Mouse (Mus musculus): ENCODE results near the gene Mns1. TPM values are rescaled to one million over a fixed set of nuclear protein-coding genes. Genes with fewer than 3 reads are reported as not detected.
A peak's percentile ranks its signal among the peaks of the same experiment; 100 is the strongest.
"Not testable (repeated sequence)": the region's sequence is repeated elsewhere in the genome, so short reads cannot be mapped to it uniquely, and the experiment has no call there.

Mns1 gene
- polyA plus RNA-seq (2015; fragmentation: Nextera tagmentation; extraction: Ambion mirVana) = 25.0 and 30.1 TPM in 2 replicates

- WGBS = 2% methylated on average over 43 of the region's 43 CpGs
- peak; percentile 98 for ATAC-seq (ENCODE audit: low FRiP score, low read depth)
- Histone ChIP-seq H3K4me1 (peaks cover 13% of the 10 kb centered on the region), H3K9ac (peak within 1 kb of the TSS; percentile 71), H3K36me3 (no peaks in the 10 kb centered on the region; the same call in 1 of the 2 replicates), H3K27ac (no peak within 1 kb of the TSS), H3K9me3 (no peaks in the 10 kb centered on the region), H3K4me3 (peak within 1 kb of the TSS; percentile 60), H3K27me3 (no peaks in the 10 kb centered on the region), H3K4me2 (replicated peaks) (peak within 1 kb of the TSS; percentile 83)
These were observed at the start of gene Mns1 for GRCm38 (mm10) chr9:72437822-72438701. Mns1 (plus strand) TSS chr9:72438011.

DNA sequence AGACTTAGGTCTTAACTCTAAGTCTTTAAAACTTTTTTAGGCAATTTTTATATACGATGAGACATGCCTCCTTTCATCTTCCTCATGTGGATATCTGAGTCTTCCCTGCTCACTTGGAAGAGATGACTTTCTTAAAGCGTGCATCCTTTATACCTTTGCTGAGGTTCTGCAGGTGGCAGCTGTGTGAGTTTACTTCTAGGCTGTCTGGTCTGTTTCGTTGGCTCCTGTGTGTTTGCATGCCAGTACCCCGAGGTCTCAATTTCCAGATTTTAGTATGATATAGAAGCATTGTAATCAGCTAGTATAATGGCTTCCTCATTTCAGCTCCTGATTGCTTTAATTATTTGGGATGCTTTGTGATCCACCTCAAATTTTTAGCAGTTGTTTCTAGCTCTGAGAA, 48.9 kb upstream of the Mns1 start:
- no peaks in the 10 kb centered on the region for H3K36me3 ChIP-seq
- no peaks in the 10 kb centered on the region for H3K27me3 ChIP-seq
- H3K4me3 ChIP-seq = no peak overlapping the region
- no peak overlapping the region for H3K4me2 ChIP-seq (replicated peaks)
- H3K9me3 ChIP-seq = no peaks in the 10 kb centered on the region
- H3K27ac ChIP-seq = no peak overlapping the region
- WGBS = 89% methylated on average over 4 of the region's 4 CpGs
- H3K4me1 ChIP-seq = peaks cover 16% of the 10 kb centered on the region
- no peak for ATAC-seq (ENCODE audit: low FRiP score, low read depth)
- H3K9ac ChIP-seq = no peak overlapping the region

DNA sequence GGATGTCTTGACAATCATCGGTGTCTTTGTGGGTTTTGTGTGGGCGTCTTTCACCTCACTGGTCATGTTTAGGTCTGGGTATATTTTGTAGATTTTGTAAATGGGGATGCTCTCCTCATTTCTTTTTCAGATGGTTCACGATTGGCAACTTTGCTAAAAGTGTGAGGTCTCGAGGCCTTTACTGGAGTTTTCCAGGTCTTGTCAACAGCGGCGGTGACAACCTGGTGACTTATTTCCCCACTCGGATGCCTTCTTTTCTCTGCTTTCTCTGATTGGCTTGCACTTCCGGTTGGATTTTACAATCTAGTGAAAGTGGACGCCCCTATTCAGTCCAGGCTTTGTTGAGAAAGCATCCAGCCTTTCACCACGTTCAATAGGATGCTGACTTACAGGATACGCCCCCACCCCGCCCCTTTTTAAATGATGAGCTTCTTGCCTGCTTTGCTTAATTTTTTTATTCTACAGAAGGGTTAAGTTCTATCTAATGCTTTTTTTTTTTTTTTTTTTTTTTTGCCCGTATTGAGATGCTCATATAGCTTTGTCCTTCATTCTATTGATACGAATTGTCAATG, 48.3 kb upstream of the Mns1 start:
- H3K4me3 ChIP-seq = no peak overlapping the region
- 77% methylated on average over 14 of the region's 14 CpGs for WGBS
- H3K9me3 ChIP-seq = no peaks in the 10 kb centered on the region
- H3K4me1 ChIP-seq = peaks cover 16% of the 10 kb centered on the region
- ATAC-seq (ENCODE audit: low FRiP score, low read depth) = no peak
- no peaks in the 10 kb centered on the region for H3K36me3 ChIP-seq
- H3K27me3 ChIP-seq = no peaks in the 10 kb centered on the region
- no peak overlapping the region for H3K27ac ChIP-seq
- no peak overlapping the region for H3K4me2 ChIP-seq (replicated peaks)
- H3K9ac ChIP-seq = no peak overlapping the region

- Histone ChIP-seq H3K36me3 (no peaks in the 10 kb centered on the region), H3K9me3 (no peaks in the 10 kb centered on the region), H3K27me3 (no peaks in the 10 kb centered on the region), H3K4me3 (no peak overlapping the region), H3K4me1 (peaks cover 16% of the 10 kb centered on the region), H3K4me2 (replicated peaks) (no peak overlapping the region), H3K9ac (no peak overlapping the region), H3K27ac (no peak overlapping the region)
- WGBS = 83% methylated on average over 12 of the region's 12 CpGs
- no peak for ATAC-seq (ENCODE audit: low FRiP score, low read depth)
These were observed 47.3 kb upstream of the Mns1 start for GRCm38 (mm10) chr9:72390321-72391077.

DNA sequence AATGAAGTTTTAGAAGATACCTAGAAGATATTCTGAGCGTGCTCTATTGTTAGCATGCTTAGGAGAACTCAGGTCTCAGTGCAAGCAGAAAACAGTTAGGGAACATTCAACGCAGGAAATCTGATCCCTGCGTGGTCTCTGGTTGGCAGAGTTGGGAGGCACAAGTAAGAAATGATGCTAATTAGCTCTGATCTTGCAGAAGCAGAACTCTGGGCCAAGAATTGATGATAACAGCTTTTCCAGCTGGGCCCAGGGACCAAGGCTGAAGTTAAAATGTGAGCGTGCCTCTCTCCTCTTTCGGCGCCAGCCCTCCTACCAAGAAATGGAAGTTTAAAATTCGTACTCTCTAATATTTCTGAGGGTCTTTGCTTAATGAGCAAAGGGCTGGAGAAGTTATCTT, 45.1 kb upstream of the Mns1 start:
- no peak overlapping the region for H3K4me2 ChIP-seq (replicated peaks)
- H3K9ac ChIP-seq = no peak overlapping the region
- H3K9me3 ChIP-seq = no peaks in the 10 kb centered on the region
- no peak for ATAC-seq (ENCODE audit: low FRiP score, low read depth)
- peaks cover 16% of the 10 kb centered on the region for H3K4me1 ChIP-seq
- no peaks in the 10 kb centered on the region for H3K27me3 ChIP-seq
- no peaks in the 10 kb centered on the region for H3K36me3 ChIP-seq
- no peak overlapping the region for H3K4me3 ChIP-seq
- 57% methylated on average over 7 of the region's 7 CpGs for WGBS
- no peak overlapping the region for H3K27ac ChIP-seq

GRCm38 (mm10) chr9:72393238-72393637, 44.6 kb upstream of the Mns1 start:
- Histone ChIP-seq H3K4me2 (replicated peaks) (no peak overlapping the region), H3K9me3 (no peaks in the 10 kb centered on the region), H3K9ac (no peak overlapping the region), H3K27me3 (no peaks in the 10 kb centered on the region), H3K36me3 (no peaks in the 10 kb centered on the region), H3K4me1 (peaks cover 16% of the 10 kb centered on the region), H3K4me3 (no peak overlapping the region), H3K27ac (no peak overlapping the region)
- 71% methylated on average over 15 of the region's 15 CpGs for WGBS
- ATAC-seq (ENCODE audit: low FRiP score, low read depth) = no peak

- H3K36me3 ChIP-seq = no peaks in the 10 kb centered on the region
- ATAC-seq (ENCODE audit: low FRiP score, low read depth) = no peak
- H3K9me3 ChIP-seq = no peaks in the 10 kb centered on the region
- WGBS = 62% methylated on average over 8 of the region's 8 CpGs
- no peak overlapping the region for H3K4me2 ChIP-seq (replicated peaks)
- no peak overlapping the region for H3K9ac ChIP-seq
- no peak overlapping the region for H3K4me3 ChIP-seq
- peaks cover 16% of the 10 kb centered on the region for H3K4me1 ChIP-seq
- no peaks in the 10 kb centered on the region for H3K27me3 ChIP-seq
- no peak overlapping the region for H3K27ac ChIP-seq
These were observed 43.9 kb upstream of the Mns1 start for GRCm38 (mm10) chr9:72393869-72394341.

- no peaks in the 10 kb centered on the region for H3K9me3 ChIP-seq
- no peak overlapping the region for H3K9ac ChIP-seq
- H3K4me1 ChIP-seq = no peaks in the 10 kb centered on the region
- no peak overlapping the region for H3K27ac ChIP-seq
- H3K36me3 ChIP-seq = no peaks in the 10 kb centered on the region
- WGBS = 44% methylated on average over 4 of the region's 4 CpGs
- no peak overlapping the region for H3K4me2 ChIP-seq (replicated peaks)
- ATAC-seq (ENCODE audit: low FRiP score, low read depth) = no peak
- H3K27me3 ChIP-seq = no peaks in the 10 kb centered on the region
- H3K4me3 ChIP-seq = no peak overlapping the region
These were observed 37.7 kb upstream of the Mns1 start for GRCm38 (mm10) chr9:72400121-72400520.

GRCm38 (mm10) chr9:72401769-72402168, 36.0 kb upstream of the Mns1 start:
- H3K4me2 ChIP-seq (replicated peaks); H3K9me3 ChIP-seq; H3K9ac ChIP-seq; H3K36me3 ChIP-seq; ATAC-seq (ENCODE audit: low FRiP score, low read depth); H3K27me3 ChIP-seq; H3K27ac ChIP-seq; H3K4me3 ChIP-seq; H3K4me1 ChIP-seq: not testable (repeated sequence)
- WGBS = 66% methylated on average over 4 of the region's 4 CpGs

DNA sequence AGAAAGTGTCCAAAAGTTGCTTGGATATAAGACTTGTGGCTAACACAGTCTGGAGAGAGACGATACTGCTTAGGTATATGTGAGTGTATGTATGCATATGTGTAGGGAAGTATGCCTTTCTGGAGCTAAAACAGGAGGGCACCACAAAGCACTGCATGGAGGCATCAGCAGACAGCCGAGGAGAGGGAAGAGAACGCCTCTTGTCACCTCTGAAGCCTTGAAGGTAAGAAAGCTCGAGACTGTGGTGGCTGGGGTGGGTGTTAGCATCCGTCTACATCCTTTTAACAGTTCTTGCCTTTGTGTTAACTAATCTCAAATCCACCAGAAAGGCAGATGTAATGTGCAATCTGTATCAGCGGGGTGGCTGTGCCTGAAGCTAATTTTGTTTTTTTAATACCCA, 34.4 kb upstream of the Mns1 start:
- no peak for ATAC-seq (ENCODE audit: low FRiP score, low read depth)
- no peaks in the 10 kb centered on the region for H3K9me3 ChIP-seq
- H3K4me1 ChIP-seq = no peaks in the 10 kb centered on the region
- H3K36me3 ChIP-seq = no peaks in the 10 kb centered on the region
- no peak overlapping the region for H3K4me2 ChIP-seq (replicated peaks)
- no peak overlapping the region for H3K27ac ChIP-seq
- whole genome bisulfite sequencing = 63% methylated on average over 6 of the region's 6 CpGs
- no peak overlapping the region for H3K9ac ChIP-seq
- no peak overlapping the region for H3K4me3 ChIP-seq
- no peaks in the 10 kb centered on the region for H3K27me3 ChIP-seq

DNA sequence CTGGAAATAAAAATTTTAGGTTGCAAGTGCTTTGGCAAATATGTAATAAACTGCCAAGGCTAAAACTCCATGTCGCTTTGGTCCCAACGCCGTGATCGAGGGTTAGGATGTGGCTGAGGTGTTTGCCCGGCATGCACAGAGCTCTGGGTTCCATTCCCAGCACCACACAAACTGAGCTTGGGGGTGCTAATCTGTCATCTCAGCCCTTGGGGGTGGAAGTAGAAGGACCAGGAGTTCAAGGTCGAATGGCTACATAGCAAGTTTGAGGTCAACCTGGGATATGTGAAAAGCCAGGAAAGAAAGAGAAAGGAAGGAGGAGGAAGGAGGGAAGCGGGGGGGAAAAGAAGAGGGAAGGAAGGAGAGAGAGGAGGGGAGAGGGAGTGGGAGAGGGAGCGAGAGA, 33.4 kb upstream of the Mns1 start:
- Histone ChIP-seq H3K4me2 (replicated peaks) (no peak overlapping the region), H3K36me3 (no peaks in the 10 kb centered on the region), H3K27ac (no peak overlapping the region), H3K9me3 (no peaks in the 10 kb centered on the region), H3K4me1 (no peaks in the 10 kb centered on the region), H3K4me3 (no peak overlapping the region), H3K27me3 (no peaks in the 10 kb centered on the region), H3K9ac (no peak overlapping the region)
- 83% methylated on average over 8 of the region's 8 CpGs for WGBS
- no peak for ATAC-seq (ENCODE audit: low FRiP score, low read depth)

GRCm38 (mm10) chr9:72404934-72405333, 32.9 kb upstream of the Mns1 start:
- ATAC-seq (ENCODE audit: low FRiP score, low read depth) = no peak
- WGBS = 62% methylated on average over 3 of the region's 3 CpGs

More at GRCm38 (mm10) chr9:72404934-72405333, 32.9 kb upstream of the Mns1 start:
- Histone ChIP-seq H3K36me3 (no peaks in the 10 kb centered on the region), H3K4me2 (replicated peaks) (no peak overlapping the region), H3K9me3 (no peaks in the 10 kb centered on the region), H3K27ac (no peak overlapping the region), H3K4me3 (no peak overlapping the region), H3K4me1 (no peaks in the 10 kb centered on the region), H3K9ac (no peak overlapping the region), H3K27me3 (no peaks in the 10 kb centered on the region)

Data from limb, embryonic 13.5 days (tissue).